Mouse (Mus musculus): ENCODE data around the gene Gm10272.
"Not testable (repeated sequence)": the region's sequence is repeated elsewhere in the genome, so short reads cannot be mapped to it uniquely, and the experiment has no call there.

The Gm10272 gene

DNA sequence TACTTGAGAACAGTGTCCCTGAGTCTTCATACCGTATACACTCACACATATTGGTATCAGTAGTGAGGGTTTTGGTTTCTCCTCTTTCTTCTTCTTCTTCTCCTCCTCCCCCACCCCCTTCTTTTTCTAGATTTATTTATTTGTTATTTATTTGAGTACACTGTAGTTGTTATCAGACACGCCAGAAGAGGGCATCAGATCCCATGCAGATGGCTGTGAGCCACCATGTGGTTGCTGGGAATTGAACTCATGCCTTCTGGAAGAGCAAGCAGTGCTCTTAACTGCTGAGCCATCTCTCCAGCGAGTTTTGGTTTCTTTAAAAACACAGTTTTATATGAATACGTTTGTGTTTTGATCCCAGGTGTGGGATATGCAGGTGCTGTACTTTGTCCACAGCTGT, 21.9 kb downstream of the Gm10272 start:
- in situ Hi-C loops (cut with MboI), result no loop called here

- in situ Hi-C loops (cut with MboI), result no loop called here
These were observed 22.8 kb downstream of the Gm10272 start for GRCm38 (mm10) chr10:77729241-77729640.

DNA sequence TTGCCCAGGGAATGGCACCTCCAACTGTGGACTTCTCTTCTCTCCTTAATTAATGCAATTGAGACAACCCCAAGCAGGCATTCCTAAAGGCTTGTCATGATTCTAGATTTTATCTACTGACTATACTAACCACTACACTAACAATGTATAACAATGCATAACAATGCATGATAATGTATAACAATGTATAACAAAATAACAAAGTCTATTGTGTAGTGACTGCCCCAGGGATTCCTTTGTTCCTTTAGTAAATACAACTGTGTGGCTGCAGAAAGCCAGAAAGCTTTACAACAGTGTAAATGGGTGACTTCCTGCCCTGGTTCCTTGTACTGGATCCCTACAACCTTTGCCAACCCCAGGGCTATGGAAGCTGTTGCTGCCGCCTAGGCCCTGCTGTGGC, 29.5 kb downstream of the Gm10272 start:
- in situ Hi-C loops (cut with MboI), result no loop called here

DNA sequence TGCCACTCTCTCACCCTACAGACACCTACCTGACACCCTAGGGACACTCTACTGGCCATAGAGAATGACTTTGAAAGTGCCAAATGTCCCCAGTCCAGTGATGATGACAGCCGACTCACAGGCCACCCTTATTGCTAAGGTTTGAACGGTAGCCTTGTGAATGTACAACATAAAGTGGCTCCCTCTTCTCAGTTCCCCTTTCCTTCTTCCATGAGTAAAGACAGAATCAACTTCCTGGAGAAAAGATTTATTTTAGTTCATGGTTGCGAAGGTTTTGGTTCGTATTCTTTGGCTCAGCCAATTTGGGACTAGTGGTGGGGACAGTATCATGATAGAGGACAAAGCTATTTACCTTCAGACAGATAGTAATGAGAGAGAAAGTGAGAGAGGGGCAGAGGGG, 32.5 kb downstream of the Gm10272 start:
- in situ Hi-C loops (cut with MboI), result no loop called here

GRCm38 (mm10) chr10:77741924-77742688, 35.7 kb downstream of the Gm10272 start, which contains the start of gene Gm18596:
TSS of gene Gm18596 (minus strand) at chr10:77742638.
- in situ Hi-C loops (cut with MboI), result not testable (repeated sequence)

DNA sequence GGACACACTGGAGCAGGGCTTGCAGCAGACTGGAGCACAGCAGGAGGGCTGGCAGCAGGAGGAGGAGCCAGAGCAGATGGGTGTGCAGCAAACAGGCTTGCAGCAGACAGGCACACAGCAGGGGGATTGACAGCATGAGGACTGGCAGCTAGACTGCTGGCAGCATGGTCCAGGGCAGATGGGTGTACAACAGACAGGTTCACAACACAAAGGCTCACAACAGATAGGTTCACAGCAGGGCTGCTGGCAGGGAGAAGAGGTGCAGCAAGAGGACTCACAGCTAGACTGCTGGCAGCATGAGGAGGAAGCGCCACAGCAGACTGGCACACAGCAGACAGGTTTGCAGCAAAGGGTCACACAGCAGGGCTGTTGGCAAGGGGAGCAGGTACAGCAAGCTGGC, 44.3 kb downstream of the Gm10272 start:
- in situ Hi-C loops (cut with MboI), result not testable (repeated sequence)

DNA sequence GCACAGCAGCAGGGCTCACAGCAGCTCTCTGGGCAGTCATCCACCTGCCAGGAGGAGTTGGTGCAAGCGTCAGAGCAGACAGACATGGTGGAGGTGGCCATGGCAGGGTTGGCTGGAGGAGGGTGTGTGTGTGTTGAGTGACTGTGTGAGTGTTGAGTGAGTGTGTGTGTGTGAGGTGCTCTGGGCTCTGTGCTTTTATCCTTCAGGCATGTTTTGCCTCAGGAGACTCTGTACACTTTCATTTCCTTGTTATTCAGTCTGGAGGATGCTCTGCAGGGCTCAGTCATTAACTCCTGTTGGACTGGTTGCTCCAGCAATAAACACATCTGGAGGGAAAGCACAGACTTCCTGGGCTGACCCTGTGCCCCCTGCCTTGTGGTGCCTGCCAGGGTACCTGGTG, 44.8 kb downstream of the Gm10272 start, which contains the start of gene Gm9736:
Gene Gm9736 (minus strand): TSS at position 101 of the 400 bp plus-strand sequence.
- in situ Hi-C loops (cut with MboI), result not testable (repeated sequence)

DNA sequence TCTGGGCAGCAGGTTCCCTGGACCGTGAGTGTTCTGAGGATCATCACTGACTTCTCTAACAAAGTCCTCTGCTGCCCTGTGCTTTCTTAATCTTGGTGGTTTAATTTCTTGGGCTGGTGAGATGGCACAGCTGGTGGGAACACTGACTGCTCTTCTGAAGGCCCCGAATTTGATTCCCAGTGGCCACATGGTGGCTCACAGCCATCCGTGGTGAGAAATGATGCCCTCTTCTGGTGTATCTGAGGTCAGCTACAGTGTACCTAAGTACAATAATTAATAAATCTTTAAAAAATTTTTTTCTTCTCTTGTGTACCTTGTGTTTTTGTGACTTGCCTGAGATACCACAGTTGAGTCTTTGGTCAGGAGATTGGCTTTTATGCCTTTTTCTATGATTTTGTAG, 45.9 kb downstream of the Gm10272 start:
- in situ Hi-C loops (cut with MboI), result not testable (repeated sequence)

- in situ Hi-C loops (cut with MboI), result no loop called here
These were observed 47.0 kb downstream of the Gm10272 start for GRCm38 (mm10) chr10:77753448-77753847.
